Mouse (Mus musculus) right cerebral cortex, postnatal 36 days (tissue): ENCODE data around the gene Gse1.
A peak's percentile ranks its signal among the peaks of the same experiment; 100 is the strongest.

Source experiments
- DNase-seq, 2 experiments: peaks; one replicate each; pipeline ENCODE4 v3.0.0; 2022; ENCODE audit warnings: low spot score in 2 of 2, mixed read lengths in 1 of 2

Gse1 gene

GRCm38 (mm10) chr8:120479691-120480090 lies 251.4 kb downstream of the Gse1 start:
- DNase-seq, result no peak

- no peak for DNase-seq
These were observed 253.9 kb downstream of the Gse1 start for GRCm38 (mm10) chr8:120482015-120482689.

GRCm38 (mm10) chr8:120484460-120484859 lies 256.2 kb downstream of the Gse1 start:
- peak; percentile 64 to 75 for DNase-seq

GRCm38 (mm10) chr8:120485116-120485515 lies 256.9 kb downstream of the Gse1 start:
- no peak for DNase-seq

DNA sequence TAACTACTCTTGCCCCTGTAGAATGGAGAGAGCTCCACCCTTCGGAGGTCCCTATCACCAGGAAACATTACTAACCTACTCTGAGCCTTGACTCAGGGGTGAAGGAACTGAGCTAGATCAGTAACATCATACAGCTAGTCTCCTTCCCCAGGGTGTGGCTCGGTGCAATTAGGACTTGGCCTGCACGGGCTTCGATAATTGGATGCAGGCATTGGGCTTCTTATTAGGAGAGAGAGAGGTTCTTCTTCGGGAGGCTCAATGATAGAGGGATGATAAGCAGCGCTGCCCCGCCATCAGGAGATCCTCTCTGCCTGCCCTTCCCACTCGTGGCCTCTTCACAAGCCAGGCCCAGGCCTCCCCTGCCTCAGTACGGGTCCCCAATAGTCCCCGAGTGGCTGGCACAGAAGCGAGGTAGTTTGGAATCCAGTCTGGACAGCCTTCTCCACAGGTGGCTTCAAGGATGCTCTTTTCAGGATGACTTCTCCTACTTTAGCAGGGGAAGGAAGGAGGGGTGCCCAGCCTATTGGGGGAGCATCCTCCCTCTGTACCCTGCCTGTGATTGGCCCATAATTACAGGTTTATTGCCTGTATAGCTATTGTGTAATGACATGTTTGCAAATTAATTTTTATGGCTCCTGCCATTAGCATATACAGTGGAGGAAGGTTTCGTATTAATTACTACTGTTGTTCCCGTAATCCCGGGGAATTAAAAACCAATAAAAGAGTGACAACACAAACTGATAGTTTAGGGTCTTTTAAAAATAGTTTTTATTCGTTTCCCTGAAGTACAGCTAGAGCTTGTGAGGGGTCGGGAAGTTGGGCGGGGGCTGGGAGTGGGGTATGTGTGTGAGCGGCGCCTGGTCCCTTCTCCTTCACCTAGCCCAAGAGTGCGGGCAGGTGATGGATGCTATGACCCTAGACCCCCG lies 257.6 kb downstream of the Gse1 start:
- no peak for DNase-seq

DNA sequence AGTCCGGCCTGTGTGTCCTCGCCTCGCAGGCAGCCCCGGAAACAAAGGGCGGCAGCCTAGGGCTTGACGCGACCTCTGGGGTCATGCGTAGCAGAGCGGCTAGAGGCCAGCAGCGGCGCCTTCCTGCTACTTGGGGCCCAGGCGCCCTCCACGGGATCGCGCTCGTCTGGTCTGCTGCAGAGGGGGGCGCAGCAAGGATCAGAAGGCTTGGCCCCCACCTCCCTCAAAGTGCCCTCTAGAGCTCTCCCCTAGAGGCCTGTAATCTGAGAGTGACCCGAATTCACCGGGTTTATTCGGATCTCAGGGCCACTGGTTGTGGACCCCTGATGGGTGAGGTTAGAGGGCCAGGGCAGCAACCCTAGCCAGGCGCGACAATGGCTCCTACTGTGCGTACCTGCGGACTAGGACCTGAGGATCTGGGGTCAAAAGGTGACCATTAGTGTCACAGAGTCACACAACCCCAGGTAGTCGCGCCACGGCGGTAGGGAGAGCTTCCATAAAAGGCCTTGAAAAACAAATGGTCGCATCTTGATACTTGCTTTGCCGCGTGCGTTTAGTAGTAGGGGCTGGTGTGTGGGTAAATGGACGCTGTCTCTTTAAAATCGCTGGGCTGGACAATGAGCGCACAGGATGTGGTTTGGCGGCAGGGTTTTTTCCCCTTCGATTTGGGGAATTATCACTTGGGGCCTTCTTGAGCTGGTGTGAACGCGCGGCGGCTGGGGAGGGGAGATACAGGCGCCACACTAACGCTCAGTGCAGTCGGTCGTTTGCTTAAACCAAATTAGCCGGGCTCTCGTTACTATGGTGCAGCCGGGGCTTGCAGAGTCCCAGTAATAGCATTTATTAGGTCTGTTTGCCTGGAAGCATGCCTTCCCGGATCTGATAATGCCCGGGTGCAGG lies 258.5 kb downstream of the Gse1 start:
- DNase-seq, result peak; percentile 39 to 47

DNA sequence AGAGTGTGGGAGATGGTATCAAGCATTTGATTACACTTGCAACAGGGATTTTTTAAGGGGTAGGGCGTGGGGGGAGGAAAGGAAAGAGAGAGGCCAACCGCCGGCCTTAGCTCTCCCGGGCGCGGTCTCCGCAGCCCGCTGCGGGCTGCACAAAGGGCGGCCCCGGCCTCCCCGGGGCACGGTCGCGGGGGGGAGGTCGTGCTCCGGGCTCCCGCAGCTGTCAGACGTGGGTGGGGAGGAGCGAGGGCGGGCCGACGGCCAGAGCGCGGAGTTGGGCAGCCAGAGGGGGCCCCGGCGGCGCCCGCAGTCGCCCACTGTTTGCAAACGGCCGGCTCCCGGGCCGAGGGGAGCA lies 259.1 kb downstream of the Gse1 start:
- peak in 1 of 2 experiments; percentile 21 for DNase-seq

DNA sequence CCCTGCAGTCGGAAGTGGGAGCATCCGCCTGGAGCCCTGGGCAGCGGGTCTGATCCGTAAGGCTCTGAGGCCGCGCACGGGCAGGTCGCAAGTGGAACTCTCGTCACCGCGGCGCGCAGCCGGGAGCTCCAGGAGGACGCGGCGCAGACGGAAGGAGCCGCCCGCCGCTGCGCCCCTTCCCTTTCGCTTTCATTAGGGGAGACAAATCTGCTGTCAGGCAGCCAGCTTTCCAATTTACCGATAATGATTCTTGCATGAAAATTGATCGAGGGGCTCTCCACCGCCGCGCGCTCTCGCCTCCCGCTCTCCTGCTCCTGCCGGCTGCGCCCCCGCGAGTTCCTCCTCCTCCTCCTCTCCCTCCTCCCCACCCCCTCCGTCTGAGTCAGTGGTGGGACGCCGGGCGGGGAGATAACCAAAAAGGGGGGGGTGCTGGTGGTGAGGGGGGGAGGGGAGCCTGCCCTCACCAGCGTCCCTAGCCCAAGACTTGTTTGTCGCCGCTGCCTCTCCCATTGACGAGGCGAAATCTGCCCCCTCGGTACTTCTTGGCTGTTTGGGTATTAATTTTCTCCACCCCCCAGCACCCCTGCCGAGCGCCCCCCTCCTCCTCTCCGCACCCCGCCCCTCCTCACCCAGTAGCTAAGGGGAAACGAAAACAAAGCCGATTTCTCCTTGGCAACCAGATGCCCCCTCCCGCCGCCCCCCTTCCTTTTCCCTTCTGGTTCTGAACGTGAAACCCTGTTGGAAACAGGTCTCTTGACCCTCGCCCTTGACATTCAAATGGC lies 259.7 kb downstream of the Gse1 start:
- peak; percentile 50 to 58 for DNase-seq

GRCm38 (mm10) chr8:120488636-120489131 lies 260.4 kb downstream of the Gse1 start:
- no peak for DNase-seq

GRCm38 (mm10) chr8:120489142-120489754 lies 261.0 kb downstream of the Gse1 start:
- DNase-seq, result no peak

- DNase-seq, result no peak
These were observed 261.6 kb downstream of the Gse1 start for GRCm38 (mm10) chr8:120489771-120490281.

DNA sequence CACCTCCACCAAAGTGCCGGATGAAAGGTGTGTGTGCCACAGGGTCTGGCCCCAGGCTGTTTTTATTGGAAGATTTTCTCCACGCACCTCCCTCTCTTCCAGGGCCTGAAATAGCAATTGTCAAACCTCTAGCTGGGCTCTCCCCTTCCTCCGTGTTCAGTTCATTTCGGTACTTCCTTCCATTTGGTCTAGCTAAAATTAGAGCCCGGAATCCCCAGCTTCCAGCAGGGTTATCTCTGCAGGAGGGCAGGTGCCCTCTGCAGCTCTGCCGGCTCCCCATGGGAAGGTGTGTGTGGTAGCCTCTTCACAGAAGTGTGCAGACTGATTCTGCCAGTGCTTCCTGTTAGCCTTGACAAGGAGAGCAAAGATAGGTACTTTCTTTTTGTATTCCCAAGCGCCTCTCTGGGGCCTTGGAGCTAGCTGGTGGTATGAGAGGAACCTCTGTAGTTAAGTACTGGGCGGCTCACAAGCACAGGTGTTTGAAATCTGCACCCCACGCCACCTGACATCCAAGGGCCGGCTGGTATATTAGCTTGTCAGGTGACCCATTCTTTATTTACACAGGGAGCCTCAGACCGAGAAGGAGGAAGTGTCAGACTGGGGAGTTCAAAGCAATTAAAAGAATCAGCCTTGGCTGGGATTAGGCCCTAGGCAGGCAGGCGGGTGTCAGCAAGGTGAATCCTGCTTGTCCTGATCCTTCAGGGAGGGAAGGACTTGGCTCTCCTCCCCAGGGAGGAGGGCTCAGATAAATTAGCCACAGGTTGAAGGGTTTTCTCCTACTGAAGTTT lies 262.3 kb downstream of the Gse1 start:
- DNase-seq, result no peak

GRCm38 (mm10) chr8:120491166-120491793 lies 263.0 kb downstream of the Gse1 start:
- no peak for DNase-seq

DNA sequence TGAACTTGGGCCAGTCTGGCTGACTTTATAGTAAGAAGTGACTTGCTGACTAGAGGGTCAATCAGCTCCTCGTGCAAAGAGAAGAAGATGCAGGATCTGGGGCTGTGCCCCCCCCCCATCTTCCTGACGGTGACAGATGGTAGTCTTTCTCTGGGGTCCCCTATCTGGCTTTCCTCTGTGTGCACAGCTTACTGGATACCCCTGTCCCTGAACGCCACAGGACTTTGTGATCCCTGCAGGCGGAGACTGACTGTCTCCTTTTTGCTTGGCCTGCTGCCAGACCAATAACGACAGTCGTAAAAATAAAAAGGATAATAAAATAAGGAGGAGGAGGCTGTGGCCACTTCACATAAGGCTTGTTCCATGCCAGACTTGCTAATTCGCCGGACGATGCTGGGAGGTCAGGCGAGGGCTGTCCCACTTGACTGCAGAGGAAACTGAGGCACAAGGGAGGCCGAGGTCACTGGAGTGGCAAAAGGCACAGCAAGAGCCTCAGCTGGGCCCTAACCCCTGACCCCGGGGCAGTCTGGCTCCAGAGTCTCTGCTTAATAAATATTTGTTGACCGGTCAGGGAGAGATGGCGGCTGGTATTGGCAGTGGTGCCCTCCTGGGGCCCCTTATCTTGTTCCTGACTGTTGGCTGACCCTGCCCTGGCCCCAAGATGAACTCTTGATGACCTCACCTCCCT lies 264.1 kb downstream of the Gse1 start:
- no peak for DNase-seq

DNA sequence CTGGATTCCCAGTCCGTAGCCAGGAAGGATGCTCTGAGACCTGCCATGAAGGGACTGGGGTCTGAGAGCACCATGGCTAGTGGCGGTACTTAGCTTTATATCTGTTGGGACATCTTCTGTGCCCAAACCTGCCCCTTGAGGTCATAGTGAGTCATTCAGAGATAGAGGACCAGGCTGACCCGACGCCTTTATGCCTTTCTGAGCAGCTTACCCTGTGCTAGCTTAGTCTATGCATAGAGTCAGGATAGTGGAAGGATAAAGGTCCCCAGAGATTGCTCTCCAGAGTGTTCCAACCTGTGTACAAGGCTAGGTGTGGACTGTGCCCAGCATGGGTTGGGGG lies 264.6 kb downstream of the Gse1 start:
- DNase-seq, result no peak

DNA sequence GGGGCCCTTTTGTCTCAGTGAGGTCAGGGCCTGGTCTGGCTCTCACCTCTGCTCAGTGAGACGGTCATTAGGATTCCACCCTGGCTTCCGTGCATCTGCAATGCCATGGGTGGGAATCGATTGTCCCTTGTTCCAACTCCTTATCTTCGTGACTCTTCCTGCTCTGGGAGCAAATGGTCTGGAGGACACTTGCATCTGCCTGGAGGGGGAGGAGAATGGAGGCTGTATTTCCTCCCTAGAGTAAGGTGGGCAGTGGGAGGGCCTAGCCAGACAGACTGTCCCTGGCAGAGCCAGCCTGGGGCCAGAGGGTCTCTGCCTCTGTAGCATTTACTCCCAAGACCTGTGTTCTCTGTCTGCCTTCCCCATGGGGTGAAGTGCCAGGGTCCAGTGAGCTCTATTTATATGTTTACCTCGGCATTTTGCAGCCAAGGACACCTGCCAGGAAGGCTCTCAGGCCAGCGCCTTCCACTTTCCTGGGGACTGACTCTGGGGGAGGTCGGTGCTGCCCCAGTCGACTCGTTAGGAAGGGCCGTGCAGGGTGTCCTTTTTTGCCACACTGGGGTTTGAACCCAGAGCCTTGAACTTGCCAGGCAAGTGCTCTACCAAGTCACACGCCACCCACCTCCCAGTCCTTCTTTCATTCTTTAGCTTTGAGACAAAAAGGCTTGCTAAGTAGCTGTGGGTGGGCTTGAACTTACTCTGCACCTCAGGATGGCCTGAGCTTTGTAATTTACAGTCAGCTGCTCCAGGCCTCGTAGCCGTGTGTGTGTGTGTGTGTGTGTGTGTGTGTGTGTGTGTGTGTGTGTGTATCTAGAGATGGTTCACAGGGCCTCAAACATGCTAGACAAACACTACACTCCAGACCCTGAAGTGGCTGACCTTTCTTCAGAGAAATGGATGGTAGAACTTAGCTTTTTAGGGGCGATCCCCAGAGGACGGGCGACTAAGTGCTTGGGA lies 265.5 kb downstream of the Gse1 start:
- DNase-seq, result no peak

- no peak for DNase-seq
These were observed 266.6 kb downstream of the Gse1 start for GRCm38 (mm10) chr8:120494903-120495302.
